Mouse (Mus musculus): ENCODE measurements around the gene Acbd6. TPM values are rescaled to one million over a fixed set of nuclear protein-coding genes. Genes with fewer than 3 reads are reported as not detected.

Acbd6 gene
- polyA plus RNA-seq, 1 experiment = 51.7 TPM

GRCm38 (mm10) chr1:155704182-155704581 is 146.3 kb downstream of the Acbd6 start:
- TF ChIP-seq CTCF (IDR thresholded peaks at IDR 0.05; ENCODE audit: low read depth, low read length) (no peak), POLR2A (IDR thresholded peaks at IDR 0.05; ENCODE audit: borderline replicate concordance, low read depth, low read length) (no peak)
- H3K27ac ChIP-seq (ENCODE audit: insufficient read depth, low read depth, low read length) = no peak overlapping the region

DNA sequence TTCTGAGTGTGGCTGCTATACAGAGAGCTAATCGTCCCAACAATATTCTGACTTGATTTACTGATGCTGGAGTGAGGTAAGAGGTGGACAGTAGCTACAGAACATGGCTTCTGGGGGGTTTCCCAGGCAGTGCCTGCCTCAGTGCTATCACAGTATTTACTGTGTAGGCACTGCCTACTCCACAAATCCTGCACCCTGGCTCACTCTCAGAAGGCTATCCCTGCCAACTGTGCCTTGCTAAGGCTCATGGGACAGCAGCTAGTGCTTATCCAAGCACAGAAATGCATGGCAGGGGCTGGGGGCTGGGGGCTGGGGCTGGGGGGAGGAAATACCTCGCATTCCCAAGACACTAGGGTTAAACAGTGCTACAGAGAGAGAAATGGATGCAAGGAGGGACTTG is 155.4 kb downstream of the Acbd6 start:
- Histone ChIP-seq H3K4me1 (ENCODE audit: control insufficient read depth, insufficient read depth, low read length) (no peaks in the 10 kb centered on the region), H3K4me3 (ENCODE audit: insufficient read depth, low read length) (no peak overlapping the region), H3K27ac (ENCODE audit: insufficient read depth, low read depth, low read length) (no peak overlapping the region)
- TF ChIP-seq CTCF (IDR thresholded peaks at IDR 0.05; ENCODE audit: low read depth, low read length) = no peak
- no peak for TF ChIP-seq POLR2A (IDR thresholded peaks at IDR 0.05; ENCODE audit: borderline replicate concordance, low read depth, low read length)

More at GRCm38 (mm10) chr1:155704182-155704581, 146.3 kb downstream of the Acbd6 start:
- Histone ChIP-seq H3K4me3 (ENCODE audit: insufficient read depth, low read length) (no peak overlapping the region), H3K4me1 (ENCODE audit: control insufficient read depth, insufficient read depth, low read length) (no peaks in the 10 kb centered on the region)

- H3K4me3 ChIP-seq (ENCODE audit: insufficient read depth, low read length) = no peak overlapping the region
- no peaks in the 10 kb centered on the region for H3K4me1 ChIP-seq (ENCODE audit: control insufficient read depth, insufficient read depth, low read length)
- TF ChIP-seq POLR2A (IDR thresholded peaks at IDR 0.05; ENCODE audit: borderline replicate concordance, low read depth, low read length) (no peak), CTCF (IDR thresholded peaks at IDR 0.05; ENCODE audit: low read depth, low read length) (no peak)
- H3K27ac ChIP-seq (ENCODE audit: insufficient read depth, low read depth, low read length) = no peak overlapping the region
Observed at GRCm38 (mm10) chr1:155715366-155715765, 157.4 kb downstream of the Acbd6 start.

GRCm38 (mm10) chr1:155717301-155717700 is 159.4 kb downstream of the Acbd6 start:
- no peak overlapping the region for H3K4me3 ChIP-seq (ENCODE audit: insufficient read depth, low read length)
- TF ChIP-seq POLR2A (IDR thresholded peaks at IDR 0.05; ENCODE audit: borderline replicate concordance, low read depth, low read length) (no peak), CTCF (IDR thresholded peaks at IDR 0.05; ENCODE audit: low read depth, low read length) (no peak)
- no peak overlapping the region for H3K27ac ChIP-seq (ENCODE audit: insufficient read depth, low read depth, low read length)
- no peaks in the 10 kb centered on the region for H3K4me1 ChIP-seq (ENCODE audit: control insufficient read depth, insufficient read depth, low read length)

DNA sequence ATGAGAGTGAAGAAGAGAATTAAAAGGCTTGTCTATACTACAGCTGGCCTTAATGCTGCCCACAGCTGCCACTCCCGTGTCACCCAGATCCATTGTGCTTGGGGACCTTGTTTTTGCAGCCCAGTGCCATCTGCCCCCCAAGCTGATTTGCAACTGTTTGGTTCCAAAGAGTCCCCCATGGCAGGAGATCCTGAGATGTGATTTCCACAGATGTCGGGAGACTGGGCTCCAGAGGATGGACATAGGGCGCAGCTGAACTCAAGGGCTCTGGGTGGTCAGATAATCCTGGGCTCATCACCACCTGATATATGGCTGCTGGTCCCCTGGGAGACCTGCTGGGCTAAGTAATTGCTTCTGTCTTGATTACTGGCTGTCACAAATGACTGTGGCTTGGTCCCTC is 160.9 kb downstream of the Acbd6 start:
- Histone ChIP-seq H3K4me1 (ENCODE audit: control insufficient read depth, insufficient read depth, low read length) (no peaks in the 10 kb centered on the region), H3K27ac (ENCODE audit: insufficient read depth, low read depth, low read length) (no peak overlapping the region), H3K4me3 (ENCODE audit: insufficient read depth, low read length) (no peak overlapping the region)
- no peak for TF ChIP-seq POLR2A (IDR thresholded peaks at IDR 0.05; ENCODE audit: borderline replicate concordance, low read depth, low read length)
- no peak for TF ChIP-seq CTCF (IDR thresholded peaks at IDR 0.05; ENCODE audit: low read depth, low read length)

GRCm38 (mm10) chr1:155720006-155720405 is 162.1 kb downstream of the Acbd6 start:
- TF ChIP-seq CTCF (IDR thresholded peaks at IDR 0.05; ENCODE audit: low read depth, low read length) (no peak), POLR2A (IDR thresholded peaks at IDR 0.05; ENCODE audit: borderline replicate concordance, low read depth, low read length) (no peak)
- H3K27ac ChIP-seq (ENCODE audit: insufficient read depth, low read depth, low read length) = no peak overlapping the region
- no peaks in the 10 kb centered on the region for H3K4me1 ChIP-seq (ENCODE audit: control insufficient read depth, insufficient read depth, low read length)
- no peak overlapping the region for H3K4me3 ChIP-seq (ENCODE audit: insufficient read depth, low read length)

DNA sequence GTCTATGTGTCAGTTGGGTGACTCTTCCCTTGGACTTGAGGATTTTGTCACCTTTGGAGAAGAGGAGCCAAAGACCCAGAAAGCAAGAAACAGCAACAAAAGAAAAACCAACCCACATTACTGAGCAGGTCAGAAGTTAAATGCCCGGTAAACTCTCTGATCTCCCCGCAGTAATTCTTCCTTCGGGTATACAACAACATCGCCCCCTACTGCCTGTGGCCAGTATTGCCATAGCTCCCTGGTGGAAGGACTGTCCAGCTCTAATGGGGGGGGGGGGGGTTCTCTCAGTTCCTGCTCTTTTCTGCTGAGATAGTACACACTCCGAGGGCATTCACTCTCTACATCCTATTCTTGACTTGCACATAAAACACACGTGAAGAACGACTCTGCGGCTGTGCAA is 163.5 kb downstream of the Acbd6 start:
- H3K27ac ChIP-seq (ENCODE audit: insufficient read depth, low read depth, low read length) = no peak overlapping the region
- H3K4me3 ChIP-seq (ENCODE audit: insufficient read depth, low read length) = no peak overlapping the region
- TF ChIP-seq CTCF (IDR thresholded peaks at IDR 0.05; ENCODE audit: low read depth, low read length) (no peak), POLR2A (IDR thresholded peaks at IDR 0.05; ENCODE audit: borderline replicate concordance, low read depth, low read length) (no peak)
- H3K4me1 ChIP-seq (ENCODE audit: control insufficient read depth, insufficient read depth, low read length) = no peaks in the 10 kb centered on the region

DNA sequence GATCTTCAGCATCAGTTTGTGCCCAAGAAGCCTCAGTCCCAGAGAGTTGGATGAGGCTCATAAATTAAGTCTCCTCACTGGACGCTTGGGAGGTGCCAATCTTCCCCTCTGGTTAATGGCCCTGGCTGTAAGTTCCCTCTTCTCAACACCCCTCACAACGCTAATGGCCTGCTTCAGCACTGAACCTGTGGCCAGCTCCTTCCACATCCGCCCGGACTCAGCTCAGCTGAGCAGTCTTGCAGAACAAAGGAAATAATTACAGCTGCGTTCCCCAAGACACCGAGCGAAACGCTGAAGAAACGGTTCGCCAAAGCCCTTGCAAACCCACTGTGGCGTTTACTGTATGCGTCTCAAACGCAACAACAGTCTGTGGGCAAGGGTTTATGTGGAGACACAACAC is 164.3 kb downstream of the Acbd6 start:
- Histone ChIP-seq H3K4me3 (ENCODE audit: insufficient read depth, low read length) (no peak overlapping the region), H3K4me1 (ENCODE audit: control insufficient read depth, insufficient read depth, low read length) (no peaks in the 10 kb centered on the region), H3K27ac (ENCODE audit: insufficient read depth, low read depth, low read length) (no peak overlapping the region)
- no peak for TF ChIP-seq CTCF (IDR thresholded peaks at IDR 0.05; ENCODE audit: low read depth, low read length)
- TF ChIP-seq POLR2A (IDR thresholded peaks at IDR 0.05; ENCODE audit: borderline replicate concordance, low read depth, low read length) = no peak

GRCm38 (mm10) chr1:155724301-155724700 is 166.4 kb downstream of the Acbd6 start:
- Histone ChIP-seq H3K4me1 (ENCODE audit: control insufficient read depth, insufficient read depth, low read length) (no peaks in the 10 kb centered on the region), H3K4me3 (ENCODE audit: insufficient read depth, low read length) (no peak overlapping the region), H3K27ac (ENCODE audit: insufficient read depth, low read depth, low read length) (no peak overlapping the region)
- TF ChIP-seq POLR2A (IDR thresholded peaks at IDR 0.05; ENCODE audit: borderline replicate concordance, low read depth, low read length) (no peak), CTCF (IDR thresholded peaks at IDR 0.05; ENCODE audit: low read depth, low read length) (no peak)

DNA sequence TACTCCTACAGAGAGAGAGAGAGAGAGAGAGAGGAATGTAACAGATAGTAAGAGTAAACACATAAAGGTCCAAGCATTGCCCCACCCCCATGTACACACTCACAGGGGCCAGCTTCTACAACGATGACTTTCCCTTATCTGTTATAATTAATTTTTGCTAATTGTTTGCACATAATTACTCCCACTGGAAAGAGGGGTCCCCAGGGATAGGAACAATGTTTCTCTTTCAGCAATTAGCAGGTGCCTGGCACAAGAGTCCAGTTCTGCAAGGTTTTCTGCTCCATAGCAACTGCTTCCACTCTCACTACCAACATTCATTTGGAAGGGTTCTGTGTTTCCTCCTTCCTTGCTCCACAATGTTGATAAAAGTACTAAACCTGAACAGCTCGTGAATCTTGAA is 168.0 kb downstream of the Acbd6 start:
- H3K4me3 ChIP-seq (ENCODE audit: insufficient read depth, low read length) = no peak overlapping the region
- no peak overlapping the region for H3K27ac ChIP-seq (ENCODE audit: insufficient read depth, low read depth, low read length)
- no peaks in the 10 kb centered on the region for H3K4me1 ChIP-seq (ENCODE audit: control insufficient read depth, insufficient read depth, low read length)
- TF ChIP-seq POLR2A (IDR thresholded peaks at IDR 0.05; ENCODE audit: borderline replicate concordance, low read depth, low read length) (no peak), CTCF (IDR thresholded peaks at IDR 0.05; ENCODE audit: low read depth, low read length) (no peak)

DNA sequence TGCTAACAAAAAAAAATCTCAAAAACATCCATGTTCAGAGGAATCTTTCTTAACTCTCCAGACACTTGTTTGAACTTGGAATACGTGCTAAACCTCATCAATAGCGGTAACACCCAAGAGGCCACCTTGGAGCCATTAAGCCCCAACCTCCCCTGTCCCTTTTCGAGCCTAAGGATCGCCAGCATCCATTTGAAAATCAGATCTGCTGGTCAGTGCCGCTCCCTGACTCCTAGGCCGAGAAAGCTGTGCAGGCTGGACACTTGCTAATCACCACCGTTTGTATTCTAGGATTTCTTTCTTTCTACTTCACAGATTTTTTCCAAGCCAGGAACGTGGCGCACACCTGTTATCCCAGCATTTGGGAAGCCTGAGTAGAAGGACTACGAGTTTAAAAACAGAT is 169.9 kb downstream of the Acbd6 start:
- Histone ChIP-seq H3K4me1 (ENCODE audit: control insufficient read depth, insufficient read depth, low read length) (no peaks in the 10 kb centered on the region), H3K4me3 (ENCODE audit: insufficient read depth, low read length) (no peak overlapping the region), H3K27ac (ENCODE audit: insufficient read depth, low read depth, low read length) (no peak overlapping the region)
- TF ChIP-seq CTCF (IDR thresholded peaks at IDR 0.05; ENCODE audit: low read depth, low read length) (no peak), POLR2A (IDR thresholded peaks at IDR 0.05; ENCODE audit: borderline replicate concordance, low read depth, low read length) (no peak)
